Mouse (Mus musculus): ENCODE data around the gene Rps6kb1.

The Rps6kb1 gene

GRCm38 (mm10) chr11:86468345-86468744, 76.3 kb downstream of the Rps6kb1 start:
- DNase-seq (ENCODE audit: low spot score) = no peak

GRCm38 (mm10) chr11:86464275-86464674, 80.3 kb downstream of the Rps6kb1 start:
- peak; percentile 34 for DNase-seq (ENCODE audit: low spot score)

- no peak for DNase-seq (ENCODE audit: low spot score)
Observed at GRCm38 (mm10) chr11:86462579-86462978, 82.0 kb downstream of the Rps6kb1 start.

DNA sequence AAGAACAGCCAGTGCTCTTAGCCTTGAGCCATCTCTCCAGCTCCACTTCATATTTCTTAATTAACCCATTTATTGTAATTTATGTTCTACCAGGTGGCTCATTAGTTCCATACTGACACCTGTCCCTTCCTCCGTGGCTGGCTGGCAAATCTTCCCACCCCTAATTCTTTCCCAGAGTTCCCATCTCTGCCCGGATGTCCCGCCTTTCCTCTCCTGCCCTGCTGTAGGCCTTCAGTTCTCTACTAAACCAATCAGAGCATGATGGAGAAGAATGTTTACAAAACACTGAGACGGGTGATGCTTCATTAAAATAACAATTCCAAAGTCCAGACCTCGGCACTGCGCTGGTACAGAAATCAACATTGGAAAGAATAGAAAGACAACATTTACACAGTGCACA, 85.7 kb downstream of the Rps6kb1 start:
- no peak for DNase-seq (ENCODE audit: low spot score)

DNA sequence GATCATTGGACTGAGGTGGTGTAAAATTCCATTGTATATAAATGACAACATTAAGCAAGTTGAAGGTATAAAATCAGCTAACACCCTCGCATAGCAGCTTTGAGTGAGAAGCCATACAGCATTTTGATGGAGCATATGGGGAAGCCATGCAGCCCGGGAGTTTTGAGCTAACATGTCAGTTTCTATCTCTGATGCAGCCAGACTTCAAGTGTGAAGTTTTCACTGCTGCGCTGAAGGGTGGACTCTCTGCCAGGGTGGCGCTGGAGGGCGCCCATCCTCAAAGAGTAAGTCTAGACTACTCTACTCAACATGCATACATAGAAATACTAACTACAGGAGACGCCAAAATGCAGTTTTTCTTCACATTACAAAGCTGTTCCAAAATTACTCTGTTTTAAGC, 87.1 kb downstream of the Rps6kb1 start:
- no peak for DNase-seq (ENCODE audit: low spot score)

- DNase-seq (ENCODE audit: low spot score) = no peak
Observed at GRCm38 (mm10) chr11:86453991-86454390, 90.6 kb downstream of the Rps6kb1 start.
